Mouse (Mus musculus) hematopoietic stem cell, adult 5-6 weeks (primary cell): ENCODE data around the gene Snx8. TPM values are rescaled to one million over a fixed set of nuclear protein-coding genes. Genes with fewer than 3 reads are reported as not detected.
"Not testable (repeated sequence)": the region's sequence is repeated elsewhere in the genome, so short reads cannot be mapped to it uniquely, and the experiment has no call there.

Experiments
- ATAC-seq, 2 experiments: fragments of 125-278 bp in 1 of 2; replicated peaks in 1 of 2; 2 replicates each; pipeline ENCODE4 v1.8.0; 2016 to 2017; ENCODE audit warnings: inconsistent platforms in 2 of 2, mild to moderate bottlenecking in 2 of 2, moderate number of reproducible peaks in 2 of 2, low read depth in 1 of 2, moderate TSS enrichment in 1 of 2; ENCODE audit not compliant: low FRiP score in 2 of 2, poor library complexity in 2 of 2, severe bottlenecking in 2 of 2, insufficient read depth in 1 of 2, low TSS enrichment in 1 of 2
- total RNA-seq: library from RNA; stranded (forward); fragments of 172-1452, 232-1000 nt; gene quantifications from 2 replicates; pipeline ENCODE4 v1.2.3, GENCODE M21; 2017

Snx8 gene
- total RNA-seq, 1 experiment from 2014 or later, result 3.4 TPM

- no peak for ATAC-seq
Observed at GRCm38 (mm10) chr5:140391435-140391834, 2.4 kb upstream of the Snx8 start.

- no peak for ATAC-seq
Observed at GRCm38 (mm10) chr5:140389647-140390046, 585 bp upstream of the Snx8 start.

GRCm38 (mm10) chr5:140387816-140388510 is 1.1 kb downstream of the Snx8 start:
- no peak for ATAC-seq

- no peak for ATAC-seq
Observed at GRCm38 (mm10) chr5:140387236-140387635, 1.8 kb downstream of the Snx8 start.

GRCm38 (mm10) chr5:140384462-140384861 is 4.6 kb downstream of the Snx8 start:
- ATAC-seq, result no peak

GRCm38 (mm10) chr5:140383559-140383958 is 5.5 kb downstream of the Snx8 start:
- ATAC-seq, result no peak

- ATAC-seq, result peak; percentile 32 to 44; a peak in 3 of 4 replicates
Observed at GRCm38 (mm10) chr5:140382688-140383087, 6.4 kb downstream of the Snx8 start.

- no peak for ATAC-seq
Observed at GRCm38 (mm10) chr5:140381156-140381555, 7.9 kb downstream of the Snx8 start.

- peak; percentile 82 to 84 for ATAC-seq
Observed at GRCm38 (mm10) chr5:140379299-140379698, 9.8 kb downstream of the Snx8 start.

- ATAC-seq, result peak; percentile 43 to 47; a peak in 1 of 4 replicates
Observed at GRCm38 (mm10) chr5:140378121-140378853, 10.8 kb downstream of the Snx8 start.

- ATAC-seq, result no peak
Observed at GRCm38 (mm10) chr5:140375249-140375829, 13.7 kb downstream of the Snx8 start.

GRCm38 (mm10) chr5:140374226-140374625 is 14.8 kb downstream of the Snx8 start:
- ATAC-seq, result no peak

- ATAC-seq, result no peak
Observed at GRCm38 (mm10) chr5:140373711-140374110, 15.4 kb downstream of the Snx8 start.

- no peak for ATAC-seq
Observed at GRCm38 (mm10) chr5:140371671-140372070, 17.4 kb downstream of the Snx8 start.

- ATAC-seq, result no peak
Observed at GRCm38 (mm10) chr5:140370446-140371254, 18.4 kb downstream of the Snx8 start.

GRCm38 (mm10) chr5:140369466-140369865 is 19.6 kb downstream of the Snx8 start:
- ATAC-seq, result no peak

GRCm38 (mm10) chr5:140368926-140369325 is 20.1 kb downstream of the Snx8 start:
- no peak for ATAC-seq

GRCm38 (mm10) chr5:140368126-140368525 is 20.9 kb downstream of the Snx8 start:
- ATAC-seq, result not testable (repeated sequence)
